24 mouse cellular contexts compared by ENCODE assay signal in the genomic region with DNA sequence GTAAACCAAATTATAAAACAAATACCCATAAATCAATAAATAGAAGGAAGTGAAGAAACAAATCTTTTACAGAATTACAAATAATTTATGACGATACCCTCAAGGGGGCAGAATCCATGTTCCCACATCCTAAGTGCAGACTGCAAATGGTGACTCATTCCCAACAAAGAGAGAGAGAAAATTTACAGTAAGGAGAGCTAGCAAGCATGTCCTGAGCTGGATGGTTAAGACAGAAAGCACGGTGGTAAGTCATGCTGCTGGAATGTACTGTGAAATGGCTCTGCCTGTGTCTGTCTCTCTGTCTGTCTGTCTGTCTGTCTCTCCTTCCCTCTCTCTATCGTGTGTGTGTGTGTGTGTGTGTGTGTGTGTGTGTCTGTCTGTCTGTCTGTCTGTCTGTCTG.
A peak's percentile ranks its signal among the peaks of the same experiment; 100 is the strongest.
DNase-seq lines count a peak whose midpoint lies in the region; ATAC-seq and TF ChIP-seq lines count a peak whose summit lies in the region.
"Had no signal": no experiment of that assay in that cellular context is flagged by ENCODE, and none has a peak within 500 bp of the region (broad histone marks: within the 10 kb centered on the region; RNA-seq: fewer than 3 reads in every experiment).

No protein-coding gene starts in this region.

- DNase-seq in liver, adult 2 months (ENCODE audit: extremely low read depth, low read depth, low spot score) = peak; percentile 21
- no peak for DNase-seq in liver, postnatal 0 days
- no peak for DNase-seq in Patski (ENCODE audit: low read depth, low spot score)
- peak; percentile 78 for DNase-seq in fibroblast of lung, adult 2 months (ENCODE audit: low read depth)
- DNase-seq in frontal cortex, postnatal 10 days (ENCODE audit: low spot score in 2 of 2) = no peak
- DNase-seq in lung, postnatal 25 days (ENCODE audit: low spot score) = no peak
- no peak for DNase-seq in urinary bladder, postnatal 14 days (ENCODE audit: low spot score)
- DNase-seq: adrenal gland, adult 8-10 months; adrenal gland, postnatal 36 days; cerebellum, adult 11 months; cerebellum, adult 8-10 months; cerebellum, postnatal 14 days; gastrocnemius, postnatal 10 days; heart, adult 2 months; heart, postnatal 14 days had no signal

- CTCF ChIA-PET in Patski (lab: Charles Lee) = interaction anchor here (1.3 kb wide), 1 partner anchor 417 kb away, joined by 3 read pairs; no protein-coding TSS in a partner anchor

- no peak overlapping the region for H3K27ac ChIP-seq in liver, adult 2 months (replicated peaks; ENCODE audit: insufficient read depth, low read depth, low read length)
- H3K27ac ChIP-seq in liver, postnatal 0 days (ENCODE audit: low read depth) = no peak overlapping the region
- H3K27ac ChIP-seq: embryonic facial prominence, embryonic 13.5 days; forebrain, embryonic 10.5 days; heart, adult 2 months; heart, embryonic 15.5 days; hindbrain, embryonic 13.5 days; hindbrain, postnatal 0 days had no signal

- no peak overlapping the region for H3K4me3 ChIP-seq in liver, adult 2 months (ENCODE audit: insufficient read depth, low read depth, low read length)
- H3K4me3 ChIP-seq in liver, postnatal 0 days (ENCODE audit: low read depth, low read length) = no peak overlapping the region
- H3K4me3 ChIP-seq: embryonic facial prominence, embryonic 13.5 days; forebrain, embryonic 10.5 days; heart, adult 2 months; heart, embryonic 15.5 days; hindbrain, embryonic 13.5 days had no signal

- WGBS in liver, adult 2 months = 29% methylated on average over 3 of the region's 3 CpGs
- WGBS in liver, postnatal 0 days (ENCODE audit: insufficient replicate concordance) = 48% methylated on average over 3 of the region's 3 CpGs

- no peaks in the 10 kb centered on the region for H3K36me3 ChIP-seq in liver, adult 2 months (ENCODE audit: control insufficient read depth, insufficient read depth, low read length)
- H3K36me3 ChIP-seq in liver, postnatal 0 days (replicated peaks; ENCODE audit: insufficient read depth, low read length) = no peaks in the 10 kb centered on the region
- H3K36me3 ChIP-seq: embryonic facial prominence, embryonic 13.5 days; forebrain, embryonic 10.5 days; G1E; heart, embryonic 15.5 days; hindbrain, embryonic 13.5 days had no signal

- ATAC-seq in liver, postnatal 0 days = no peak
- peak; percentile 94 for ATAC-seq in Patski
- ATAC-seq: CD4-positive, CD25-positive, alpha-beta regulatory T cell, adult 4 months; forebrain, embryonic 14.5 days; hindbrain, postnatal 0 days had no signal

- H3K79me2 ChIP-seq in liver, adult 2 months (ENCODE audit: control insufficient read depth, insufficient read depth, low read length) = no peaks in the 10 kb centered on the region

- H3K9ac ChIP-seq in liver, adult 2 months (ENCODE audit: low read depth, low read length) = no peak overlapping the region
- H3K9ac ChIP-seq in liver, postnatal 0 days (replicated peaks) = no peak overlapping the region
- H3K9ac ChIP-seq: embryonic facial prominence, embryonic 13.5 days; heart, embryonic 15.5 days; hindbrain, embryonic 13.5 days had no signal

- peaks cover 4% of the 10 kb centered on the region for H3K4me1 ChIP-seq in liver, adult 2 months (ENCODE audit: control insufficient read depth, insufficient read depth, low read length)
- peaks cover 3% of the 10 kb centered on the region; the same call in 1 of the 2 replicates for H3K4me1 ChIP-seq in liver, postnatal 0 days (ENCODE audit: insufficient read depth)
- H3K4me1 ChIP-seq: embryonic facial prominence, embryonic 13.5 days; forebrain, embryonic 10.5 days; heart, embryonic 15.5 days; hindbrain, embryonic 13.5 days had no signal

- no peak overlapping the region for H3K4me2 ChIP-seq in liver, postnatal 0 days (ENCODE audit: low read depth, low read length)
- H3K4me2 ChIP-seq: embryonic facial prominence, embryonic 13.5 days; heart, embryonic 11.5 days; heart, embryonic 15.5 days; hindbrain, embryonic 13.5 days had no signal

- H3K9me3 ChIP-seq in liver, postnatal 0 days (ENCODE audit: low read length) = no peaks in the 10 kb centered on the region
- H3K9me3 ChIP-seq: embryonic facial prominence, embryonic 13.5 days; forebrain, embryonic 10.5 days; heart, embryonic 15.5 days; hindbrain, embryonic 13.5 days had no signal

- no peak for TF ChIP-seq EP300 in liver, postnatal 0 days (IDR thresholded peaks at IDR 0.05; ENCODE audit: low read depth)

- POLR2A ChIA-PET in Patski (lab: Charles Lee) = interaction anchor here (0.7 kb wide), 1 partner anchor 343 kb away, joined by 3 read pairs; no protein-coding TSS in a partner anchor

- TF ChIP-seq POLR2A in liver, adult 2 months (IDR thresholded peaks at IDR 0.05; ENCODE audit: extremely low read depth, insufficient read depth, low read length) = no peak

- in situ Hi-C loops in Patski (cut with MboI; ENCODE audit: low pct_unique_long_range_greater_than_20kb) = loop anchor here (10.0 kb wide), 1 partner anchor 68 kb away; no protein-coding TSS in a partner anchor

- no peak for TF ChIP-seq CTCF in liver, adult 2 months (IDR thresholded peaks at IDR 0.05; ENCODE audit: low read depth, low read length)
- TF ChIP-seq CTCF in liver, postnatal 0 days (IDR thresholded peaks at IDR 0.05; ENCODE audit: low read depth) = no peak
- TF ChIP-seq CTCF in Patski (IDR thresholded peaks at IDR 0.05) = peak; percentile 37

- H3K27me3 ChIP-seq in liver, adult 2 months (ENCODE audit: control insufficient read depth, insufficient read depth, low read length) = no peaks in the 10 kb centered on the region
- H3K27me3 ChIP-seq in liver, postnatal 0 days (ENCODE audit: insufficient read depth, low read length) = no peaks in the 10 kb centered on the region
- H3K27me3 ChIP-seq in Patski = no peaks in the 10 kb centered on the region
- H3K27me3 ChIP-seq: embryonic facial prominence, embryonic 13.5 days; heart, embryonic 15.5 days; hindbrain, embryonic 13.5 days had no signal

Comparison
In these comparisons a context has a peak if more than half of its experiments do, and no peak if none do; other contexts are left out.
1. DNase-seq: peak in liver, adult 2 months (single experiment) and fibroblast of lung, adult 2 months (single experiment); none in liver, postnatal 0 days (single experiment), Patski (single experiment), frontal cortex, postnatal 10 days (0 of 2), lung, postnatal 25 days (single experiment) and urinary bladder, postnatal 14 days (single experiment).